Mouse (Mus musculus) embryonic fibroblast, embryonic 13.5 days (primary cell): ENCODE data around the gene Dnajc22.
A peak's percentile ranks its signal among the peaks of the same experiment; 100 is the strongest.

Source experiments
- CTCF ChIP-seq: IDR thresholded peaks from 2 replicates; pipeline ENCODE4 v1.5.1; 2011; ENCODE audit warnings: mild to moderate bottlenecking, control low read depth, low read length, moderate library complexity, borderline replicate concordance; ENCODE audit not compliant: insufficient read depth
- POLR2A ChIP-seq: IDR thresholded peaks from 2 replicates; pipeline ENCODE4 v1.6.1; 2011; ENCODE audit warnings: low read depth, mild to moderate bottlenecking, control low read depth, low read length, moderate library complexity

- peak; percentile 46; the same call in 1 of the 2 replicates for TF ChIP-seq CTCF
- no peak for TF ChIP-seq POLR2A
Observed at GRCm38 (mm10) chr15:99056332-99056731, 36.6 kb upstream of the Dnajc22 start.
